Mouse (Mus musculus) lung, postnatal 0 days (tissue): ENCODE data around the gene Thpo. TPM values are rescaled to one million over a fixed set of nuclear protein-coding genes. Genes with fewer than 3 reads are reported as not detected.

Source experiments
- ATAC-seq: fragments of 200-750 bp; cut with Nextera tagmentation; 2 replicates; pipeline ENCODE4 v1.8.0; 2017; ENCODE audit warnings: moderate library complexity
- DNase-seq: peaks from one replicate; pipeline ENCODE4 v3.0.0-alpha.2; 2016; ENCODE audit warnings: low spot score
- H3K27ac ChIP-seq: fragments of 300-500 bp; sonication (generic); 2 replicates; pipeline ENCODE4 v1.5.1; 2014; ENCODE audit warnings: antibody characterized with exemption, mild to moderate bottlenecking, low read length, mixed read lengths
- H3K27me3 ChIP-seq: fragments of 300-500 bp; sonication (generic); replicated peaks from 2 replicates; pipeline ENCODE4 v1.6.1; 2014; ENCODE audit warnings: low read length, mixed read lengths; ENCODE audit not compliant: insufficient read depth
- H3K36me3 ChIP-seq: fragments of 300-500 bp; sonication (generic); 2 replicates; pipeline ENCODE4 v1.6.1; 2014; ENCODE audit warnings: low read length, mixed read lengths; ENCODE audit not compliant: insufficient read depth
- H3K4me1 ChIP-seq: fragments of 300-500 bp; sonication (generic); 2 replicates; pipeline ENCODE4 v1.6.1; 2014; ENCODE audit warnings: antibody characterized with exemption, low read depth, low read length, mixed read lengths; ENCODE audit not compliant: insufficient read depth
- H3K4me2 ChIP-seq: fragments of 300-500 bp; sonication (generic); replicated peaks from 2 replicates; pipeline ENCODE4 v1.6.1; 2014; ENCODE audit warnings: low read depth, mild to moderate bottlenecking, low read length, moderate library complexity, mixed read lengths
- H3K4me3 ChIP-seq: fragments of 300-500 bp; sonication (generic); 2 replicates; pipeline ENCODE4 v1.5.1; 2014; ENCODE audit warnings: low read depth, low read length
- H3K9ac ChIP-seq: fragments of 300-500 bp; sonication (generic); replicated peaks from 2 replicates; pipeline ENCODE4 v1.6.1; 2014; ENCODE audit warnings: low read depth, mild to moderate bottlenecking
- H3K9me3 ChIP-seq: fragments of 300-500 bp; sonication (generic); 2 replicates; pipeline ENCODE4 v1.6.1; 2016; ENCODE audit warnings: low read length, mixed read lengths
- CTCF ChIP-seq: IDR thresholded peaks from 2 replicates; pipeline ENCODE4 v1.5.1; 2016; ENCODE audit warnings: antibody characterized with exemption, mild to moderate bottlenecking
- EP300 ChIP-seq: IDR thresholded peaks from 2 replicates; pipeline ENCODE4 v1.6.1; 2016; ENCODE audit warnings: antibody characterized with exemption, mild to moderate bottlenecking, control low read depth
- WGBS: fragments of 180-500 bp; shearing (Covaris S2); extraction: QIAGEN DNeasy Blood & Tissue Kit; methylation state at CpG from one replicate; pipeline ENCODE4 v1.1.7; 2014; 5-methylcytosine and 5-hydroxymethylcytosine counted together
- polyA plus RNA-seq: library from polyadenylated mRNA; unstranded; fragments of >200 nt; fragmentation: Nextera tagmentation; extraction: Ambion mirVana; gene quantifications from 2 replicates; pipeline ENCODE4 v1.2.1, GENCODE M21; 2015

Gene Thpo
- polyA plus RNA-seq, 1 experiment from 2014 or later, result 0.81 TPM

DNA sequence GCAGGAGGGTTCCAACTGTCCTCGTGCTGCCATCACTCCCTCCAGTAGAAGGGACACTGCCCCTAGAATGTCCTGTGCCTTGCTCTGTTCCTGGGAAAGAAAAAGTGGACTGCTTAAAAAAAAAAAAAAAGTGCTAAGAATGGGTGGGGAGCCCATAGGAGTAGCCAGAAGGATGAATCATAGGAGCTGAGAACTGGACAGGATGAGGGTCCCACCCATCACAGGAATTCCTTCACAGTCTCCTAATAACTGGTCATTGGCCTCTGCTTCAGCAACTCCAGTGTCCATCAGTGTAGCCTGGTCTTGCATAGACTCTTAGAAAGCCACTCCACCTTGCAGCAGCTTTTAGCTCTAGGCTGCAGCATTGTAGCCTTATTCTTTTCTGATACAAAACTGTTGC, 7.9 kb downstream of the Thpo start:
- Histone ChIP-seq H3K9ac (no peak overlapping the region), H3K4me1 (no peaks in the 10 kb centered on the region), H3K9me3 (no peaks in the 10 kb centered on the region), H3K27me3 (no peaks in the 10 kb centered on the region; the same call in 1 of the 2 replicates), H3K4me2 (no peak overlapping the region), H3K36me3 (no peaks in the 10 kb centered on the region), H3K4me3 (no peak overlapping the region), H3K27ac (no peak overlapping the region)
- WGBS, result 65% methylated on average over 1 of the region's 1 CpGs
- ATAC-seq (peak; percentile 67), DNase-seq (peak; percentile 63)
- TF ChIP-seq EP300 (peak; percentile 76), CTCF (no peak)

DNA sequence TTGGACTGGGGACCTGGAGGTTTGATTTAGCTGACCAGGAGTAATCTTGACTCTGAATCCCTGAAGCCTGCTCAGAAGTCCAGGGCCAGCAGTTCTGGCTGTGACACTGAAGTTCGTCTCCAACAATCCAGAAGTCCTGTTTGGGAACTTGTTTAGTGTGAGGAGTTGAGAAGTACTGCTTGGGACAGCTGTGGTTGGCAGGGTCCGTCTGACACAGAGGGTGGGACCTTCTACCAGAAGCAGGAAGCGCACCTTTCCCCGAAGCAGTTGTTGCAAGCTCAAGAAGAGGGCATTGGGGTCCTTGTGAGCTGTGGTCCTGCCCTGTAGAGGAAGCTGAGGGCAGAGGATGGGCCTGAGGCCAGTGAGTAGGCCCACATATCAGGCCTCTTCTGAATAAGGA, 8.6 kb downstream of the Thpo start:
- H3K27ac ChIP-seq, result no peak overlapping the region
- H3K36me3 ChIP-seq, result no peaks in the 10 kb centered on the region
- WGBS, result 82% methylated on average over 4 of the region's 4 CpGs
- H3K9me3 ChIP-seq, result no peaks in the 10 kb centered on the region
- H3K4me1 ChIP-seq, result no peaks in the 10 kb centered on the region
- H3K9ac ChIP-seq, result no peak overlapping the region
- no peak for DNase-seq
- no peak overlapping the region for H3K4me2 ChIP-seq
- H3K27me3 ChIP-seq, result no peaks in the 10 kb centered on the region
- ATAC-seq, result no peak
- H3K4me3 ChIP-seq, result no peak overlapping the region
- TF ChIP-seq CTCF (no peak), EP300 (no peak)

- WGBS, result 79% methylated on average over 7 of the region's 7 CpGs
- Histone ChIP-seq H3K4me2 (no peak overlapping the region), H3K36me3 (no peaks in the 10 kb centered on the region), H3K27ac (no peak overlapping the region), H3K27me3 (no peaks in the 10 kb centered on the region), H3K4me3 (no peak overlapping the region), H3K9ac (no peak overlapping the region), H3K9me3 (no peaks in the 10 kb centered on the region), H3K4me1 (no peaks in the 10 kb centered on the region)
- TF ChIP-seq CTCF (no peak), EP300 (no peak)
- ATAC-seq, result no peak
- DNase-seq, result no peak
Observed at GRCm38 (mm10) chr16:20725321-20725720, 9.0 kb downstream of the Thpo start.

DNA sequence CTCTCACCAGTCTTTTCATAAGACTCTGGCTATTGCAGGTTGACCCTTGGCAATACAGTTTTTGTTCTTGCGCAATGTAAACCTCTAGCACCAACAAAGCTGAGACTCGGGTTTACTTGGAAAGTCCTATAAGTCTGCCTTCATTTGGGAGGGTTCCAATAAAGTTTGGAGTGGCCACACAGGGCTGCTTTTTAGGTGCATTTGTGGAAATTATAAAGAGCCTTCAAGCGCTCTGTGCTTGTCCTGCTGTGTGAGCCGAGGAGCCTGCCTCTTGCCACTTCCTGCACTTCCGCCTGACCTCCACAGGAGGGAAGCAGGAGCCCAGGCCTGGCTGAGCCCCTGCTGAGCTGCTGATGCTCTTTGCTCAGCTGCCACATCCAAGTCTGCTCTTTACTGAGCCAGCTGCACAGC, 10.0 kb downstream of the Thpo start:
- no peak overlapping the region for H3K9ac ChIP-seq
- H3K27ac ChIP-seq, result no peak overlapping the region
- 31% methylated on average over 5 of the region's 5 CpGs for WGBS
- no peak for TF ChIP-seq EP300
- peak; percentile 97 for TF ChIP-seq CTCF
- H3K4me2 ChIP-seq, result no peak overlapping the region
- no peaks in the 10 kb centered on the region for H3K36me3 ChIP-seq
- no peaks in the 10 kb centered on the region for H3K27me3 ChIP-seq
- no peaks in the 10 kb centered on the region for H3K4me1 ChIP-seq
- peak; percentile 82 for DNase-seq
- ATAC-seq, result peak; percentile 84
- no peaks in the 10 kb centered on the region for H3K9me3 ChIP-seq
- H3K4me3 ChIP-seq, result no peak overlapping the region

GRCm38 (mm10) chr16:20723247-20723646, 11.1 kb downstream of the Thpo start:
- no peak for ATAC-seq
- no peaks in the 10 kb centered on the region for H3K9me3 ChIP-seq
- no peak overlapping the region for H3K9ac ChIP-seq
- H3K4me3 ChIP-seq, result no peak overlapping the region
- no peaks in the 10 kb centered on the region for H3K36me3 ChIP-seq
- no peak for TF ChIP-seq EP300
- H3K4me1 ChIP-seq, result peaks cover 5% of the 10 kb centered on the region; the same call in 1 of the 2 replicates
- no peak overlapping the region for H3K27ac ChIP-seq
- H3K27me3 ChIP-seq, result no peaks in the 10 kb centered on the region
- no peak for DNase-seq
- H3K4me2 ChIP-seq, result no peak overlapping the region
- 35% methylated on average over 4 of the region's 4 CpGs for WGBS

DNA sequence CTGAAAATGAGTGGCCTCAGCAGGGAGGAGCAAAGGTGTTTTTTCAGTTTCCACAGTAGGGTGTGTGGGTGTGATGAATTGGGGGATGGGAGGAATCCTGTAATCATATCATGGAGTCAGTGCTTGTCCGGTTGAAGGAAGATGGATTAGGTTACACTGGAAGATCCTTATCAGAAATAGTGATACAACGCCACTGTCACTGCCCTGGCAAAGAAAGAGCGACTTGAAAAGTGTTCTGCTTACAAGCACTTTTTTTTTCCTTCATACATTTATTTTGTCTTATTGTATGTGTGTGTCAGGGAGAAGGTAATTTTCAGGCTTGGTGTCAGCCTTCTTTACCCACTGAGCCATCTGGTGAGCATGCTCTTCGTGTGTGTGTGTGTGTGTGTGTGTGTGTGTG, 11.6 kb downstream of the Thpo start:
- Histone ChIP-seq H3K27ac (no peak overlapping the region), H3K27me3 (no peaks in the 10 kb centered on the region), H3K9ac (no peak overlapping the region), H3K36me3 (no peaks in the 10 kb centered on the region), H3K4me2 (no peak overlapping the region), H3K4me1 (peaks cover 7% of the 10 kb centered on the region; the same call in 1 of the 2 replicates), H3K4me3 (no peak overlapping the region), H3K9me3 (no peaks in the 10 kb centered on the region)
- WGBS, result 53% methylated on average over 4 of the region's 4 CpGs
- TF ChIP-seq CTCF, result no peak
- no peak for TF ChIP-seq EP300
- ATAC-seq (no peak), DNase-seq (no peak)

GRCm38 (mm10) chr16:20721808-20722207, 12.5 kb downstream of the Thpo start:
- Histone ChIP-seq H3K4me2 (no peak overlapping the region), H3K27ac (no peak overlapping the region), H3K9ac (no peak overlapping the region), H3K4me3 (no peak overlapping the region), H3K27me3 (no peaks in the 10 kb centered on the region), H3K4me1 (peaks cover 9% of the 10 kb centered on the region; the same call in 1 of the 2 replicates), H3K9me3 (no peaks in the 10 kb centered on the region), H3K36me3 (no peaks in the 10 kb centered on the region)
- WGBS, result 78% methylated on average over 10 of the region's 10 CpGs
- DNase-seq (no peak), ATAC-seq (no peak)
- no peak for TF ChIP-seq EP300
- no peak for TF ChIP-seq CTCF
